Mouse (Mus musculus): Measurements from ENCODE around the gene Upb1. TPM values are rescaled to one million over a fixed set of nuclear protein-coding genes. Genes with fewer than 3 reads are reported as not detected.
A peak's percentile ranks its signal among the peaks of the same experiment; 100 is the strongest.

Gene Upb1
- polyA plus RNA-seq, 1 experiment from 2014 or later = 0.38 TPM

DNA sequence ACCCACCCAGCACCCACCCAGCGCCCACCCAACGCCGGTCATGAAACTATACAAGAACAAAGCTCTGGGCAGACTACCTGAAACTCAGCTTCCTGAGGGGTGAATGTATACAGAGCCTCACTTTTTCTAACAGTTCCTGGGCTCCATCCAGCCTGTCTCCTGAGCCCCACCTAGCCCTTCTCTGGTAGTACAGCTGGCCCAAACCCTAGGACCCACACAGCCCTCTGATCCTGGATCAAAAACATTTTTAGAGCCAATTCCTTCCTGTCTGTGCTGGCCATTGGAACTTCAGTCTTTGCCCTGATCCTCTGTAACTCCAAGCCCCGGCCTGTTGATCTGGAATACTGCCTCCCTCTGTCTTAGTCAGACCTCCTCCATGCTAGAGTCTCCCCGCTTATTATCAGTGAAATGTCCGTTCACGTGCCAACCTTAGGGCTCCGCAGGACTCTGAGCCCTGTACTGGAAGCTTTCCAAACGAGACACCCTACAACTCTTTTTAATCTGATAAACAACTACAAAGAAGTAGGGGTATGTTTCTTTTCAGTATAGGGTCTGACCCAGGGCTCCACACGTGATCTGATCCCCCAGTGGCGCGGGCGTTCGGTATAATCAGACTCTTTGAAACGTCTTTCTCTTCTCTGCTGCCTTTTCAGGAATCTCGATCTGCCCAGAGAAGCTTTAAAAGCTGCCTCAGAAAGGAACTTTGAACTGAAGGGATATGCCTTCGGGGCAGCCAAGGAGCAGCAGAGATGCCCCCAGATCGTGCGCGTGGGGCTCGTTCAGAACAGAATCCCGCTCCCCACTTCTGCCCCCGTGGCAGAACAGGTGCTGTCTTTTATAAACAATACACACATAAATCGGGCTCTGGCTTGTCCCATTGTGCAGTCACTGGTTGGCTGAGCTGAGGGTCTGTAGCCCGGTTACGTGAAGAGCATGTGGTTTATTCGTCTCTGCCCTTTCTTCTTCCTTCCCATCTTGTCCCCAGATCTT is 11.5 kb downstream of the Upb1 start:
- DNase-seq (ENCODE audit: low spot score) (no peak), ATAC-seq (replicated peaks; ENCODE audit: low FRiP score, low TSS enrichment, low read depth) (no peak)

GRCm38 (mm10) chr10:75414925-75415324 is 14.0 kb downstream of the Upb1 start:
- 81% methylated on average over 7 of the region's 7 CpGs for WGBS

More for the DNA sequence above, 11.5 kb downstream of the Upb1 start:
- 50% methylated on average over 27 of the region's 27 CpGs for WGBS
- H3K36me3 ChIP-seq (ENCODE audit: control insufficient read depth, insufficient read depth, low read length) = no peaks in the 10 kb centered on the region
- H3K4me1 ChIP-seq (replicated peaks; ENCODE audit: control insufficient read depth, insufficient read depth, low read length) = no peaks in the 10 kb centered on the region
- H3K9ac ChIP-seq (ENCODE audit: low read length) = no peak overlapping the region
- H3K4me3 ChIP-seq (ENCODE audit: low read depth, low read length) = no peak overlapping the region
- no peaks in the 10 kb centered on the region for H3K9me3 ChIP-seq (ENCODE audit: control insufficient read depth, low read length)
- no peak overlapping the region for H3K27ac ChIP-seq (ENCODE audit: low read depth)
- H3K4me2 ChIP-seq (ENCODE audit: low read length) = peak overlapping the region; percentile 15; the same call in 1 of the 2 replicates
- H3K27me3 ChIP-seq (replicated peaks; ENCODE audit: control insufficient read depth, insufficient read depth, low read length) = no peaks in the 10 kb centered on the region

DNA sequence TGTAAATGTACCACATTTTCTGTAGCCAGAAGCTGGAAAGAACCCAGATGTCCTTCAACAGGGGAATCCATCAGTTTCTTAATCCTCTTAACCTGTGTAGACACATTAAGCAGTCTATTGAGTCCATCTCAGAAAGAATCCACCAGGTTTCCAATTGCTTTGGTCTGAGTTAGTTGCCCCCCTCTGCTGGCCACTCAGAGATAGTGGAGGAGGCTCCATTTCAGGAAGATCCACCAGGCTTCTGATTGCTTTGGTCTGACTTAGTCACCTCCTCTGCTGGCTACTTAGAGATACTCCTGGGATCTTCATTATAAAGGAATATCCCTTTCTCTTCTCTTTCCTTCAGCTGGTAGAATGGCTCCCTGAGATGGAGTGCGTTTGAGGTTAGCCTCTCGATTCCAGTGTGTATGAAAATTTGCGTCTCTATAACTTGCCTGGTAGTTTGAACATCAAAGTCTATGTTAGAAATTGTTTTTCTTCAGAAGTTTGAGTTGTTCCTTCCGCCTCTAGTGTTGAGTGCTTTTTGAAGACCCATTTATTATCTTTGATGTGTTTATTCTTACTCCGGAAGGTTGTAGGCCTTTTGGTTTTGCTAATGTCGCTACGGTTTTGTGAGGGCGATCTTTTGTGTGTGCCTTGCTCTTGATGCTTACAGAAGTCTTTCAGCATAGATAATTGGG is 16.6 kb downstream of the Upb1 start:
- Histone ChIP-seq H3K36me3 (ENCODE audit: control insufficient read depth, insufficient read depth, low read length) (no peaks in the 10 kb centered on the region), H3K4me3 (ENCODE audit: low read depth, low read length) (no peak overlapping the region), H3K9me3 (ENCODE audit: control insufficient read depth, low read length) (no peaks in the 10 kb centered on the region), H3K27ac (ENCODE audit: low read depth) (no peak overlapping the region), H3K27me3 (replicated peaks; ENCODE audit: control insufficient read depth, insufficient read depth, low read length) (no peaks in the 10 kb centered on the region), H3K4me1 (replicated peaks; ENCODE audit: control insufficient read depth, insufficient read depth, low read length) (no peaks in the 10 kb centered on the region), H3K9ac (ENCODE audit: low read length) (no peak overlapping the region), H3K4me2 (ENCODE audit: low read length) (no peak overlapping the region)
- WGBS = 70% methylated on average over 8 of the region's 8 CpGs
- DNase-seq (ENCODE audit: low spot score) = no peak
- no peak for ATAC-seq (replicated peaks; ENCODE audit: low FRiP score, low TSS enrichment, low read depth)

More at GRCm38 (mm10) chr10:75414925-75415324, 14.0 kb downstream of the Upb1 start:
- ATAC-seq (replicated peaks; ENCODE audit: low FRiP score, low TSS enrichment, low read depth) = no peak
- Histone ChIP-seq H3K27me3 (replicated peaks; ENCODE audit: control insufficient read depth, insufficient read depth, low read length) (no peaks in the 10 kb centered on the region), H3K9ac (ENCODE audit: low read length) (no peak overlapping the region), H3K9me3 (ENCODE audit: control insufficient read depth, low read length) (no peaks in the 10 kb centered on the region), H3K4me2 (ENCODE audit: low read length) (no peak overlapping the region), H3K4me3 (ENCODE audit: low read depth, low read length) (no peak overlapping the region), H3K4me1 (replicated peaks; ENCODE audit: control insufficient read depth, insufficient read depth, low read length) (no peaks in the 10 kb centered on the region), H3K36me3 (ENCODE audit: control insufficient read depth, insufficient read depth, low read length) (no peaks in the 10 kb centered on the region), H3K27ac (ENCODE audit: low read depth) (no peak overlapping the region)
- DNase-seq (ENCODE audit: low spot score) = no peak

DNA sequence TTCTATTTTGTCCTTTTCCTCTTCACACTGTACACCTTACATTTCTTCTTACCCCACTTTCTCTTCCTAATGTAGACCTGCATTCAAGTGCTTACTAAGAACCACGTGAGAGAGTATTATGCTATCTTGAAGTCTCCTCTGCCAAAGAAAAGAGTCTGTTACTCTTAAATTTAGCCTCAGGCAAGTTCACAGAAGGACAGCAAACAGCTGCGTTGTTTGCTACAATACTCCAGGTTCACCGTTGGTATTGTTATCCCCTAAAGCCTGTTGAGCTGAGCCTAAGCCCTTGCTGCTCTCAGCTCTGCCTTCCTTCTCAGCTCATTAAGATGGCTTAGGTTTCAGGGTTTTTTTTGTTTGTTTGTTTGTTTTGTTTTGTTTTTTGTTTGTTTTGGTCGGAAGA is 17.8 kb downstream of the Upb1 start:
- 58% methylated on average over 4 of the region's 4 CpGs for WGBS
- H3K4me2 ChIP-seq (ENCODE audit: low read length) = no peak overlapping the region
- no peak overlapping the region for H3K9ac ChIP-seq (ENCODE audit: low read length)
- DNase-seq (ENCODE audit: low spot score) (no peak), ATAC-seq (replicated peaks; ENCODE audit: low FRiP score, low TSS enrichment, low read depth) (no peak)
- H3K9me3 ChIP-seq (ENCODE audit: control insufficient read depth, low read length) = no peaks in the 10 kb centered on the region
- no peaks in the 10 kb centered on the region for H3K27me3 ChIP-seq (replicated peaks; ENCODE audit: control insufficient read depth, insufficient read depth, low read length)
- no peaks in the 10 kb centered on the region for H3K36me3 ChIP-seq (ENCODE audit: control insufficient read depth, insufficient read depth, low read length)
- no peaks in the 10 kb centered on the region for H3K4me1 ChIP-seq (replicated peaks; ENCODE audit: control insufficient read depth, insufficient read depth, low read length)
- no peak overlapping the region for H3K27ac ChIP-seq (ENCODE audit: low read depth)
- no peak overlapping the region for H3K4me3 ChIP-seq (ENCODE audit: low read depth, low read length)

GRCm38 (mm10) chr10:75424498-75424901 is 23.6 kb downstream of the Upb1 start:
- no peaks in the 10 kb centered on the region for H3K9me3 ChIP-seq (ENCODE audit: control insufficient read depth, low read length)
- DNase-seq (ENCODE audit: low spot score) (no peak), ATAC-seq (replicated peaks; ENCODE audit: low FRiP score, low TSS enrichment, low read depth) (no peak)
- no peaks in the 10 kb centered on the region for H3K4me1 ChIP-seq (replicated peaks; ENCODE audit: control insufficient read depth, insufficient read depth, low read length)
- no peak overlapping the region for H3K27ac ChIP-seq (ENCODE audit: low read depth)
- no peaks in the 10 kb centered on the region for H3K27me3 ChIP-seq (replicated peaks; ENCODE audit: control insufficient read depth, insufficient read depth, low read length)
- H3K4me3 ChIP-seq (ENCODE audit: low read depth, low read length) = no peak overlapping the region
- no peak overlapping the region for H3K9ac ChIP-seq (ENCODE audit: low read length)
- no peaks in the 10 kb centered on the region for H3K36me3 ChIP-seq (ENCODE audit: control insufficient read depth, insufficient read depth, low read length)
- H3K4me2 ChIP-seq (ENCODE audit: low read length) = no peak overlapping the region
- WGBS = 66% methylated on average over 10 of the region's 10 CpGs

GRCm38 (mm10) chr10:75428049-75429003 is 27.4 kb downstream of the Upb1 start:
- H3K9ac ChIP-seq (ENCODE audit: low read length) = no peak overlapping the region
- no peaks in the 10 kb centered on the region for H3K27me3 ChIP-seq (replicated peaks; ENCODE audit: control insufficient read depth, insufficient read depth, low read length)
- H3K4me3 ChIP-seq (ENCODE audit: low read depth, low read length) = no peak overlapping the region
- DNase-seq (ENCODE audit: low spot score) = no peak
- H3K9me3 ChIP-seq (ENCODE audit: control insufficient read depth, low read length) = 0 out of 2 replicates have a peak, but pooled peaks cover 3% of the 10 kb centered on the region
- no peaks in the 10 kb centered on the region for H3K36me3 ChIP-seq (ENCODE audit: control insufficient read depth, insufficient read depth, low read length)
- no peak overlapping the region for H3K4me2 ChIP-seq (ENCODE audit: low read length)
- ATAC-seq (replicated peaks; ENCODE audit: low FRiP score, low TSS enrichment, low read depth) = 0 out of 2 replicates have a peak, but pooled peaks have one; percentile 22
- 76% methylated on average over 13 of the region's 13 CpGs for WGBS
- no peaks in the 10 kb centered on the region for H3K4me1 ChIP-seq (replicated peaks; ENCODE audit: control insufficient read depth, insufficient read depth, low read length)
- peak overlapping the region; percentile 36; the same call in 1 of the 2 replicates for H3K27ac ChIP-seq (ENCODE audit: low read depth)

DNA sequence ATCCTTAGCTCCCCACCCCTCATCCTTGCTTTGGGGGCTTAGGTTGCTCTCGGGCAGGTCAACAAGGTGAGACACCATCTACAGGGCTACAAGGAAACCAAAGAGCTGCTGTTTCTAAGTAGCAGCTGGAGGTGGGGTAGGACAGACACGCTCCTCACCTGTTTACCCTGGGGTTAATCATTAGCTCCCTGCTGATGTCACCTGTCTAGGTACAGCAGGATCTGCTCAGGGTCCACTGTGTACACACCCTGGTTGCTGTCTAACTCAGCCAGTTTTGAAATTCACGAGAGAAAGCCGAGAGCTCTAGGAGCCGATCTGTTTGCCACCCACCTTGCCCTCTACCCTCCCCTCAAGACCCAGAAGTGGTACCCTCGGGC is 28.1 kb downstream of the Upb1 start:
- no peak for DNase-seq (ENCODE audit: low spot score)
- 0 out of 2 replicates have a peak, but pooled peaks cover 3% of the 10 kb centered on the region for H3K9me3 ChIP-seq (ENCODE audit: control insufficient read depth, low read length)
- H3K4me2 ChIP-seq (ENCODE audit: low read length) = 0 out of 2 replicates have a peak overlapping the region, but pooled peaks have one; percentile 18
- no peaks in the 10 kb centered on the region for H3K36me3 ChIP-seq (ENCODE audit: control insufficient read depth, insufficient read depth, low read length)
- H3K27me3 ChIP-seq (replicated peaks; ENCODE audit: control insufficient read depth, insufficient read depth, low read length) = no peaks in the 10 kb centered on the region
- no peak overlapping the region for H3K4me3 ChIP-seq (ENCODE audit: low read depth, low read length)
- no peak overlapping the region for H3K9ac ChIP-seq (ENCODE audit: low read length)
- H3K4me1 ChIP-seq (replicated peaks; ENCODE audit: control insufficient read depth, insufficient read depth, low read length) = no peaks in the 10 kb centered on the region
- peak overlapping the region; percentile 36; the same call in 1 of the 2 replicates for H3K27ac ChIP-seq (ENCODE audit: low read depth)
- peak; percentile 100 for ATAC-seq (replicated peaks; ENCODE audit: low FRiP score, low TSS enrichment, low read depth)
- 70% methylated on average over 6 of the region's 6 CpGs for WGBS
